Mouse (Mus musculus) brain, adult 10 weeks (tissue): ENCODE results near the gene Ube3a. TPM values are rescaled to one million over a fixed set of nuclear protein-coding genes. Genes with fewer than 3 reads are reported as not detected.

Source experiments
- polyA plus RNA-seq: library from polyadenylated mRNA; stranded (reverse); fragments of 350-450 nt; fragmentation: Illumina TruSeq; extraction: RNeasy Lipid Tissue Mini Kit (QIAGEN cat#74804); gene quantifications from one replicate; pipeline ENCODE4 v1.2.3, GENCODE M21; 2015; ENCODE audit warnings: low read depth, low replicate concordance

The Ube3a gene
- polyA plus RNA-seq: 34.9 TPM

DNA sequence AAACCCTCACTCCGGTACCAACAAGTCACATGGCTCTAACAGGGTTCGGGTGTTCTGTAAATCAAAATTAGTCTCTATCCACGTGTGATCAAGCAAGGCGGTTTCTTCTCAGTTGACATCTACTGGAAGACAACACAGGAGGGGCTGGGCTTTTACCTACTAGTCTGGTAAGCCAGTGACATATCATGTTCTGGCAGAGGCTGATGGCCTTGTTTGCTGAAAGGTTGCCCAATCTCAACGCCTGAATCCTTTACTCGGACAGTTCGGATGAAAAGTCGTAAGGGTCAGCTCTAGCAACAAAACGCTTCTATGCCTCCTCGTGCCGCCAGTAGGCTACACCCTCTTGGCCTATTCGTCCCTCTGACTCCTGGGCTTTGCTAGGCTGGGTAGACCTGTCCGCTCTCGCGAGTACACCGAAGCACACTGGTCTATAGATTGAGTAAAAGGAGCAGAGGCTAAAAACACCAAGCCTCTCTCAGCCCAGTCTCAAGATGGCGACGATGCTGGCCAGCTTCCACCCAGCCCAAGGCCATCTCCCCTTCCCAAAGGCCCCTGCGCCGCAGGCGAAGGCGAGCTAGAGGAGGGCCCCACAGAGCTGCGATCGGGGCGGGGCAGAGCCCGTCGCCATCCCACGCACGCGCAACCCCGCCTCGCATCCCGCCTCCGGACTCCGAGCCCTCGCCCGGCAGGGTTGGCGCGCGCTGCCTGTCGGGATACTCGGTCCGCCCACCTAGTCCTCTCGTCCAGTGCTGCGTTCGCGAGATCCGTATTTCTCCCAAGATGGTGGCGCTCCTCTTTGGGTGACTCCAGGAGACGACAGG, at the start of gene Ube3a:
Gene Ube3a, plus strand, starts transcription at position 706 of the 821 bp plus-strand sequence.

